10 mouse cellular contexts compared by ENCODE assay signal in genomic region chr2:102449056-102449455, GRCm38 (mm10). TPM values are rescaled to one million over a fixed set of nuclear protein-coding genes. Genes with fewer than 3 reads are reported as not detected.
DNase-seq lines count a peak whose midpoint lies in the region; ATAC-seq and TF ChIP-seq lines count a peak whose summit lies in the region.
"Had no signal": no experiment of that assay in that cellular context is flagged by ENCODE, and none has a peak within 500 bp of the region (broad histone marks: within the 10 kb centered on the region; RNA-seq: fewer than 3 reads in every experiment).

No protein-coding gene starts in this region.

- no peak for TF ChIP-seq CTCF in kidney, postnatal 0 days (IDR thresholded peaks at IDR 0.05; ENCODE audit: low read depth)

- H3K9me3 ChIP-seq in kidney, postnatal 0 days (replicated peaks; ENCODE audit: low read length), result no peaks in the 10 kb centered on the region
- no peaks in the 10 kb centered on the region for H3K9me3 ChIP-seq in forebrain, embryonic 16.5 days (ENCODE audit: control insufficient read depth, low read length)
- 0 out of 2 replicates have a peak, but pooled peaks cover 3% of the 10 kb centered on the region for H3K9me3 ChIP-seq in limb, embryonic 13.5 days
- no peaks in the 10 kb centered on the region for H3K9me3 ChIP-seq in neural tube, embryonic 15.5 days (replicated peaks)

- DNase-seq in kidney, postnatal 0 days (ENCODE audit: low spot score), result no peak
- no peak for DNase-seq in kidney, postnatal 4 days
- no peak for DNase-seq in MN1 (ENCODE audit: low spot score)
- no peak for DNase-seq in adrenal gland, postnatal 36 days
- no peak for DNase-seq in left cerebral cortex, adult 8-10 months (ENCODE audit: low spot score in 2 of 2)
- DNase-seq: adrenal gland, adult 8-10 months had no signal

- H3K4me3 ChIP-seq in kidney, postnatal 0 days (replicated peaks; ENCODE audit: low read depth, low read length), result no peak overlapping the region
- peak overlapping the region; percentile 37 for H3K4me3 ChIP-seq in forebrain, embryonic 16.5 days (replicated peaks; ENCODE audit: low read length)
- H3K4me3 ChIP-seq in limb, embryonic 13.5 days, result peak overlapping the region; percentile 85
- peak overlapping the region; percentile 88 for H3K4me3 ChIP-seq in neural tube, embryonic 15.5 days (replicated peaks)

- no peaks in the 10 kb centered on the region for H3K36me3 ChIP-seq in kidney, postnatal 0 days (ENCODE audit: insufficient read depth, low read length)
- H3K36me3 ChIP-seq in forebrain, embryonic 16.5 days (ENCODE audit: control insufficient read depth, insufficient read depth), result no peaks in the 10 kb centered on the region; the same call in 1 of the 2 replicates
- H3K36me3 ChIP-seq in limb, embryonic 13.5 days, result no peaks in the 10 kb centered on the region; the same call in 1 of the 2 replicates
- no peaks in the 10 kb centered on the region for H3K36me3 ChIP-seq in neural tube, embryonic 15.5 days

- peak overlapping the region; percentile 99 for H3K4me2 ChIP-seq in kidney, postnatal 0 days (ENCODE audit: low read length)
- peak overlapping the region; percentile 70 for H3K4me2 ChIP-seq in forebrain, embryonic 16.5 days (ENCODE audit: low read length)
- H3K4me2 ChIP-seq in limb, embryonic 13.5 days (replicated peaks), result peak overlapping the region; percentile 96
- H3K4me2 ChIP-seq in neural tube, embryonic 15.5 days, result peak overlapping the region; percentile 88

- H3K9ac ChIP-seq in kidney, postnatal 0 days (ENCODE audit: low read depth, low read length), result no peak overlapping the region
- H3K9ac ChIP-seq in forebrain, embryonic 16.5 days (replicated peaks; ENCODE audit: low read depth, low read length), result peak overlapping the region; percentile 47
- peak overlapping the region; percentile 43 for H3K9ac ChIP-seq in limb, embryonic 13.5 days
- H3K9ac ChIP-seq in neural tube, embryonic 15.5 days (replicated peaks), result 0 out of 2 replicates have a peak overlapping the region, but pooled peaks have one; percentile 5

- no peak overlapping the region for H3K27ac ChIP-seq in kidney, postnatal 0 days
- H3K27ac ChIP-seq in forebrain, embryonic 16.5 days (ENCODE audit: low read length), result no peak overlapping the region
- peak overlapping the region; percentile 61; the same call in 1 of the 2 replicates for H3K27ac ChIP-seq in limb, embryonic 13.5 days
- H3K27ac ChIP-seq in neural tube, embryonic 15.5 days (replicated peaks), result peak overlapping the region; percentile 46

- WGBS in kidney, postnatal 0 days, result 66% methylated on average over 1 of the region's 1 CpGs
- 12% methylated on average over 1 of the region's 1 CpGs for WGBS in forebrain, embryonic 16.5 days
- 13% methylated on average over 1 of the region's 1 CpGs for WGBS in limb, embryonic 13.5 days
- 24% methylated on average over 1 of the region's 1 CpGs for WGBS in neural tube, embryonic 15.5 days

- H3K27me3 ChIP-seq in kidney, postnatal 0 days (ENCODE audit: insufficient read depth, low read length), result no peaks in the 10 kb centered on the region
- H3K27me3 ChIP-seq in forebrain, embryonic 16.5 days (replicated peaks; ENCODE audit: control insufficient read depth, insufficient read depth, low read length), result no peaks in the 10 kb centered on the region
- H3K27me3 ChIP-seq in limb, embryonic 13.5 days, result no peaks in the 10 kb centered on the region
- no peaks in the 10 kb centered on the region for H3K27me3 ChIP-seq in neural tube, embryonic 15.5 days (replicated peaks)

- no peak for ATAC-seq in kidney, postnatal 0 days (replicated peaks; ENCODE audit: low FRiP score, low read depth)
- ATAC-seq in forebrain, embryonic 16.5 days, result no peak
- no peak for ATAC-seq in limb, embryonic 13.5 days (ENCODE audit: low FRiP score, low read depth)
- ATAC-seq in neural tube, embryonic 15.5 days (ENCODE audit: low FRiP score), result no peak
- ATAC-seq: inflammation-experienced regulatory T-cells, adult 6 months had no signal

- H3K4me1 ChIP-seq in kidney, postnatal 0 days (replicated peaks; ENCODE audit: insufficient read depth, low read length), result peaks cover 15% of the 10 kb centered on the region; the same call in 1 of the 2 replicates
- peaks cover 24% of the 10 kb centered on the region for H3K4me1 ChIP-seq in forebrain, embryonic 16.5 days (replicated peaks; ENCODE audit: control insufficient read depth, insufficient read depth, low read length)
- H3K4me1 ChIP-seq in limb, embryonic 13.5 days, result peaks cover 39% of the 10 kb centered on the region
- peaks cover 29% of the 10 kb centered on the region for H3K4me1 ChIP-seq in neural tube, embryonic 15.5 days

RNA-seq across cellular contexts. Expression of gene Fjx1, which starts 3.2 kb away (rescaled TPM):
- 10.0 and 12.1 TPM in 2 replicates for polyA plus RNA-seq in kidney, postnatal 0 days (2015; fragmentation: Nextera tagmentation; extraction: Ambion mirVana)
- 26.5 and 29.9 TPM in 2 replicates for polyA plus RNA-seq in forebrain, embryonic 16.5 days (2015; fragmentation: Nextera tagmentation; extraction: Ambion mirVana)
- 22.6 and 25.7 TPM in 2 replicates for polyA plus RNA-seq in limb, embryonic 13.5 days (2015; fragmentation: Nextera tagmentation; extraction: Ambion mirVana)
- polyA plus RNA-seq in neural tube, embryonic 15.5 days (2015; fragmentation: Nextera tagmentation; extraction: Ambion mirVana), result 31.6 and 38.5 TPM in 2 replicates
- total RNA-seq in adrenal gland, postnatal 36 days (2021), result 1 to 10 TPM in 1 of 2 experiments, under 1 TPM in 1; 0.46 to 1.2 TPM
- 10 to 100 TPM; 49.7 to 56.2 (median 55.1) TPM for total RNA-seq in left cerebral cortex, adult 8-10 months (2022)
- polyA plus RNA-seq: inflammation-experienced regulatory T-cells, adult 6 months had no signal

RNA-seq across cellular contexts. Expression of gene Trim44, which starts 41.4 kb away (rescaled TPM):
- polyA plus RNA-seq in kidney, postnatal 0 days (2015; fragmentation: Nextera tagmentation; extraction: Ambion mirVana), result 20.1 and 24.5 TPM in 2 replicates
- polyA plus RNA-seq in forebrain, embryonic 16.5 days (2015; fragmentation: Nextera tagmentation; extraction: Ambion mirVana), result 43.7 and 48.2 TPM in 2 replicates
- 34.5 and 36.5 TPM in 2 replicates for polyA plus RNA-seq in limb, embryonic 13.5 days (2015; fragmentation: Nextera tagmentation; extraction: Ambion mirVana)
- polyA plus RNA-seq in neural tube, embryonic 15.5 days (2015; fragmentation: Nextera tagmentation; extraction: Ambion mirVana), result 51.2 and 56.2 TPM in 2 replicates
- total RNA-seq in adrenal gland, postnatal 36 days (2021), result 10 to 100 TPM; 65.2 to 66.6 TPM
- total RNA-seq in left cerebral cortex, adult 8-10 months (2022), result 100 to 1,000 TPM; 175 to 199 (median 188) TPM

Comparison
In these comparisons a context has a peak if more than half of its experiments do, and no peak if none do; other contexts are left out.
1. H3K27ac ChIP-seq: peak in limb, embryonic 13.5 days (single experiment) and neural tube, embryonic 15.5 days (single experiment); none in kidney, postnatal 0 days (single experiment) and forebrain, embryonic 16.5 days (single experiment).
2. Peak in every context shown above with its lines, with median percentiles within 50 percentile points of each other: H3K4me2 ChIP-seq.